In the genomic region with DNA sequence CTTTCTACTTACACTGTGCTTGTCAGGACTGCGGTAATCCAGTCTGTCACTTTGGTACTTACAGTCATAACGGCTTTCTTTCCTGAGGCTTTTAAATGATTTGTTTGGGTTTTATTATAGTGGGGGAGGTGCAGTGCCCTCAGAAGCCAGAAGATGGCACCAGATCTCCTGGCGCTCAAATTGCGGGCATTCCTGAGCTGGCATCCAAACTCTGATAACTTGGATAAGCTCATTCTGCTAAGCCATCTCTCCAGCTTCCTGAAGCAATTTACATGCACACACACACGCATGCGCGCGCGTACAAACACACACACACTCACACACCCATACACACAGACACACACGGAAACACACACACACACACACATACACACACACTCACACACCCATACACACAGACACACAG, we compare ENCODE assay signal across 8 mouse cellular contexts. TPM values are rescaled to one million over a fixed set of nuclear protein-coding genes. Genes with fewer than 3 reads are reported as not detected.
DNase-seq lines count a peak whose midpoint lies in the region; ATAC-seq and TF ChIP-seq lines count a peak whose summit lies in the region.

No protein-coding gene starts in this region.

- 20% methylated on average over 10 of the region's 10 CpGs for whole genome bisulfite sequencing in heart, embryonic 12.5 days
- 12% methylated on average over 10 of the region's 10 CpGs for WGBS in liver, embryonic 16.5 days (ENCODE audit: insufficient replicate concordance)
- WGBS in neural tube, embryonic 14.5 days = 23% methylated on average over 10 of the region's 10 CpGs

- peaks cover 42% of the 10 kb centered on the region for H3K4me1 ChIP-seq in E14TG2a.4 (replicated peaks; ENCODE audit: low read depth, low read length)
- H3K4me1 ChIP-seq in erythroblast, embryonic 14.5 days (ENCODE audit: control insufficient read depth) = peaks cover 86% of the 10 kb centered on the region
- H3K4me1 ChIP-seq in heart, embryonic 12.5 days (replicated peaks) = peaks cover 6% of the 10 kb centered on the region
- peaks cover 65% of the 10 kb centered on the region for H3K4me1 ChIP-seq in liver, embryonic 16.5 days (ENCODE audit: control insufficient read depth, low read depth, low read length)
- H3K4me1 ChIP-seq in neural tube, embryonic 14.5 days (ENCODE audit: control insufficient read depth, insufficient read depth, low read length) = no peaks in the 10 kb centered on the region

- peak overlapping the region; percentile 37 for H3K4me2 ChIP-seq in heart, embryonic 12.5 days
- H3K4me2 ChIP-seq in liver, embryonic 16.5 days (ENCODE audit: low read depth, low read length) = peak overlapping the region; percentile 60
- peak overlapping the region; percentile 8; the same call in 1 of the 2 replicates for H3K4me2 ChIP-seq in neural tube, embryonic 14.5 days (ENCODE audit: low read depth, low read length)

- no peaks in the 10 kb centered on the region for H3K36me3 ChIP-seq in E14TG2a.4 (ENCODE audit: insufficient read depth, low read length)
- H3K36me3 ChIP-seq in erythroblast, embryonic 14.5 days (ENCODE audit: control insufficient read depth) = peaks cover 7% of the 10 kb centered on the region; the same call in 1 of the 2 replicates
- no peaks in the 10 kb centered on the region for H3K36me3 ChIP-seq in heart, embryonic 12.5 days
- no peaks in the 10 kb centered on the region for H3K36me3 ChIP-seq in liver, embryonic 16.5 days (ENCODE audit: control insufficient read depth, insufficient read depth)
- no peaks in the 10 kb centered on the region for H3K36me3 ChIP-seq in neural tube, embryonic 14.5 days (ENCODE audit: control insufficient read depth, insufficient read depth, low read length)

- TF ChIP-seq CTCF in E14TG2a.4 (conservative IDR thresholded peaks at IDR 0.05; ENCODE audit: low read length) = peak; percentile 100

- peak; percentile 91 for DNase-seq in brain, adult 2 months (ENCODE audit: low read depth, low spot score)
- DNase-seq in kidney, postnatal 36 days = peak; percentile 63 to 83
- peak; percentile 80 for DNase-seq in testis, postnatal 10 days (ENCODE audit: low spot score)

- H3K9ac ChIP-seq in heart, embryonic 12.5 days = no peak overlapping the region
- peak overlapping the region; percentile 66 for H3K9ac ChIP-seq in liver, embryonic 16.5 days (ENCODE audit: low read depth, low read length)
- H3K9ac ChIP-seq in neural tube, embryonic 14.5 days (replicated peaks; ENCODE audit: low read depth, low read length) = no peak overlapping the region

- no peak overlapping the region for H3K4me3 ChIP-seq in E14TG2a.4 (replicated peaks; ENCODE audit: low read length)
- peak overlapping the region; percentile 46 for H3K4me3 ChIP-seq in erythroblast, embryonic 14.5 days (replicated peaks)
- no peak overlapping the region for H3K4me3 ChIP-seq in heart, embryonic 12.5 days
- no peak overlapping the region for H3K4me3 ChIP-seq in liver, embryonic 16.5 days (ENCODE audit: low read depth, low read length)
- no peak overlapping the region for H3K4me3 ChIP-seq in neural tube, embryonic 14.5 days (ENCODE audit: low read depth, low read length)

- H3K9me3 ChIP-seq in E14TG2a.4 (ENCODE audit: low read length) = no peaks in the 10 kb centered on the region
- no peaks in the 10 kb centered on the region for H3K9me3 ChIP-seq in erythroblast, embryonic 14.5 days (ENCODE audit: control insufficient read depth, low read length)
- H3K9me3 ChIP-seq in heart, embryonic 12.5 days (replicated peaks) = no peaks in the 10 kb centered on the region
- H3K9me3 ChIP-seq in liver, embryonic 16.5 days (replicated peaks; ENCODE audit: control insufficient read depth, low read length) = no peaks in the 10 kb centered on the region
- H3K9me3 ChIP-seq in neural tube, embryonic 14.5 days (ENCODE audit: control insufficient read depth, low read length) = no peaks in the 10 kb centered on the region

- H3K27ac ChIP-seq in heart, embryonic 12.5 days (ENCODE audit: poor library complexity, severe bottlenecking) = 0 out of 2 replicates have a peak overlapping the region, but pooled peaks have one; percentile 18
- H3K27ac ChIP-seq in liver, embryonic 16.5 days (ENCODE audit: low read length) = peak overlapping the region; percentile 93
- H3K27ac ChIP-seq in neural tube, embryonic 14.5 days (ENCODE audit: low read depth, low read length) = no peak overlapping the region

- no peaks in the 10 kb centered on the region for H3K27me3 ChIP-seq in E14TG2a.4 (ENCODE audit: insufficient read depth, low read length)
- H3K27me3 ChIP-seq in erythroblast, embryonic 14.5 days (ENCODE audit: control insufficient read depth) = no peaks in the 10 kb centered on the region
- H3K27me3 ChIP-seq in heart, embryonic 12.5 days (replicated peaks) = no peaks in the 10 kb centered on the region
- no peaks in the 10 kb centered on the region for H3K27me3 ChIP-seq in liver, embryonic 16.5 days (ENCODE audit: control insufficient read depth, insufficient read depth, low read depth, low read length)
- no peaks in the 10 kb centered on the region for H3K27me3 ChIP-seq in neural tube, embryonic 14.5 days (ENCODE audit: control insufficient read depth, insufficient read depth, low read length)

- 0 out of 2 replicates have a peak, but pooled peaks have one; percentile 10 for ATAC-seq in heart, embryonic 12.5 days (ENCODE audit: insufficient number of reproducible peaks, low FRiP score)
- ATAC-seq in liver, embryonic 16.5 days (ENCODE audit: low read depth) = peak; percentile 14
- ATAC-seq in neural tube, embryonic 14.5 days (ENCODE audit: low read depth) = peak; percentile 80; the same call in 1 of the 2 replicates

RNA-seq across cellular contexts. Expression of a gene that starts 9.1 kb away (rescaled TPM):
- polyA plus RNA-seq in erythroblast, embryonic 14.5 days (2012) = 0.04 and 0.07 TPM in 2 replicates
- 5.3 and 7.5 TPM in 2 replicates for polyA plus RNA-seq in heart, embryonic 12.5 days (2016; fragmentation: Nextera tagmentation; extraction: Ambion mirVana)
- polyA plus RNA-seq in liver, embryonic 16.5 days (2015; fragmentation: Nextera tagmentation; extraction: Ambion mirVana) = 38.4 and 38.5 TPM in 2 replicates
- polyA plus RNA-seq in neural tube, embryonic 14.5 days (2014; fragmentation: Nextera tagmentation; extraction: Ambion mirVana) = 13.9 and 20.9 TPM in 2 replicates

RNA-seq across cellular contexts. Expression of a gene that starts 18.4 kb away (rescaled TPM):
- polyA plus RNA-seq in erythroblast, embryonic 14.5 days (2012) = not detected in 2 replicates
- polyA plus RNA-seq in heart, embryonic 12.5 days (2016; fragmentation: Nextera tagmentation; extraction: Ambion mirVana) = 14.2 and 15.1 TPM in 2 replicates
- polyA plus RNA-seq in liver, embryonic 16.5 days (2015; fragmentation: Nextera tagmentation; extraction: Ambion mirVana) = 1.0 and 1.3 TPM in 2 replicates
- polyA plus RNA-seq in neural tube, embryonic 14.5 days (2014; fragmentation: Nextera tagmentation; extraction: Ambion mirVana) = 2.4 and 17.0 TPM in 2 replicates

RNA-seq across cellular contexts. Expression of a gene that starts 42.0 kb away (rescaled TPM):
- not detected in 2 replicates for polyA plus RNA-seq in erythroblast, embryonic 14.5 days (2012)
- polyA plus RNA-seq in heart, embryonic 12.5 days (2016; fragmentation: Nextera tagmentation; extraction: Ambion mirVana) = not detected in 2 replicates
- not detected in 2 replicates for polyA plus RNA-seq in liver, embryonic 16.5 days (2015; fragmentation: Nextera tagmentation; extraction: Ambion mirVana)
- not detected in 2 replicates for polyA plus RNA-seq in neural tube, embryonic 14.5 days (2014; fragmentation: Nextera tagmentation; extraction: Ambion mirVana)

Comparison
In these comparisons a context has a peak if more than half of its experiments do, and no peak if none do; other contexts are left out.
1. ATAC-seq: peak in every context shown above with its lines; median percentile 80 in neural tube, embryonic 14.5 days; 14 in liver, embryonic 16.5 days; 10 in heart, embryonic 12.5 days.
2. H3K4me2 ChIP-seq: peak in every context shown above with its lines; median percentile 60 in liver, embryonic 16.5 days; 37 in heart, embryonic 12.5 days; 8 in neural tube, embryonic 14.5 days.